Mouse (Mus musculus) kidney, adult 8-10 months (tissue): ENCODE measurements around the gene Senp6.
"Not testable (repeated sequence)": the region's sequence is repeated elsewhere in the genome, so short reads cannot be mapped to it uniquely, and the experiment has no call there.

ENCODE experiments used
- DNase-seq, 2 experiments: peaks; one replicate each; pipeline ENCODE4 v3.0.0; 2022

The Senp6 gene

GRCm38 (mm10) chr9:80080941-80081340 lies 14.2 kb downstream of the Senp6 start:
- DNase-seq, result no peak

GRCm38 (mm10) chr9:80084429-80085092 lies 17.9 kb downstream of the Senp6 start:
- peak; percentile 56 to 57 for DNase-seq

GRCm38 (mm10) chr9:80085665-80086064 lies 19.0 kb downstream of the Senp6 start:
- peak in 1 of 2 experiments; percentile 48 for DNase-seq

- DNase-seq, result not testable (repeated sequence)
Observed at GRCm38 (mm10) chr9:80086272-80086966, 19.7 kb downstream of the Senp6 start.

- DNase-seq, result no peak
Observed at GRCm38 (mm10) chr9:80089409-80089808, 22.7 kb downstream of the Senp6 start.

- DNase-seq, result no peak
Observed at GRCm38 (mm10) chr9:80096325-80096724, 29.6 kb downstream of the Senp6 start.

- no peak for DNase-seq
Observed at GRCm38 (mm10) chr9:80145992-80146587, 79.4 kb downstream of the Senp6 start.

- DNase-seq, result no peak
Observed at GRCm38 (mm10) chr9:80149594-80149993, 82.9 kb downstream of the Senp6 start.

- DNase-seq, result peak; percentile 61 to 69
Observed at GRCm38 (mm10) chr9:80155277-80155676, 88.6 kb downstream of the Senp6 start.

- no peak for DNase-seq
Observed at GRCm38 (mm10) chr9:80156780-80157179, 90.1 kb downstream of the Senp6 start.

- DNase-seq, result peak; percentile 79 to 81
Observed at GRCm38 (mm10) chr9:80157840-80158465, 91.2 kb downstream of the Senp6 start.

GRCm38 (mm10) chr9:80158937-80159336 lies 92.2 kb downstream of the Senp6 start:
- peak; percentile 66 to 79 for DNase-seq

- DNase-seq, result no peak
Observed at GRCm38 (mm10) chr9:80161451-80161850, 94.7 kb downstream of the Senp6 start.

GRCm38 (mm10) chr9:80163126-80163723 lies 96.5 kb downstream of the Senp6 start:
- DNase-seq, result no peak

- no peak for DNase-seq
Observed at GRCm38 (mm10) chr9:80164191-80164590, 97.5 kb downstream of the Senp6 start.

GRCm38 (mm10) chr9:80164611-80165474 lies 98.1 kb downstream of the Senp6 start, which contains the start of gene Myo6:
Gene Myo6 (plus strand): TSS chr9:80165031.
- DNase-seq, result peak; percentile 91 to 92

GRCm38 (mm10) chr9:80165690-80166089 lies 99.0 kb downstream of the Senp6 start:
- peak; percentile 76 to 84 for DNase-seq

GRCm38 (mm10) chr9:80166425-80166824 lies 99.7 kb downstream of the Senp6 start:
- DNase-seq, result no peak

GRCm38 (mm10) chr9:80167089-80167488 lies 100.4 kb downstream of the Senp6 start:
- DNase-seq, result peak; percentile 52 to 70

- DNase-seq, result no peak
Observed at GRCm38 (mm10) chr9:80169551-80169950, 102.8 kb downstream of the Senp6 start.

- DNase-seq, result no peak
Observed at GRCm38 (mm10) chr9:80171241-80171640, 104.5 kb downstream of the Senp6 start.
